Mouse (Mus musculus) T-cell, adult 2 months (primary cell): ENCODE results near the gene Wasf1.

Experiments
- DNase-seq: peaks from one replicate; pipeline ENCODE4 v3.0.0; 2022; ENCODE audit warnings: low spot score

Wasf1 gene

DNA sequence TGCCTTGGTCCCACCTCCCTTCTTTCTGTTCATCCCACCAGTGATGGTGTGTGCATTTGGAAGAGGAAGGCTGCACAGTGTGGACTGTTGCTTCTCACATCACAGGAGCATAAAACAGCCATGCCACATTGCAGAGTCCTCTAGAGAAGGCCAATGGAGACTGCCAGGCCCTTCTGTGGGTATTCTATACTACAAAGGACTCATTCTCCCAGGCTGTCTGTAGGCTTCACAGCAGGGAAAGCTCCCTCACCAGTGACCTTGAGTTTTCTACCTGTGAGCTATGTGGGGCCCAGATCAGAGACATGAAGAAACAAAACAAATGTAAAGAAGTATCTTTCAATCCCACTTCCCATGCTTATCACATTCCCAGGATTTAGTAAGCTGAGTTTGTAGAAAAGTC, 100.5 kb downstream of the Wasf1 start:
- DNase-seq, result no peak

DNA sequence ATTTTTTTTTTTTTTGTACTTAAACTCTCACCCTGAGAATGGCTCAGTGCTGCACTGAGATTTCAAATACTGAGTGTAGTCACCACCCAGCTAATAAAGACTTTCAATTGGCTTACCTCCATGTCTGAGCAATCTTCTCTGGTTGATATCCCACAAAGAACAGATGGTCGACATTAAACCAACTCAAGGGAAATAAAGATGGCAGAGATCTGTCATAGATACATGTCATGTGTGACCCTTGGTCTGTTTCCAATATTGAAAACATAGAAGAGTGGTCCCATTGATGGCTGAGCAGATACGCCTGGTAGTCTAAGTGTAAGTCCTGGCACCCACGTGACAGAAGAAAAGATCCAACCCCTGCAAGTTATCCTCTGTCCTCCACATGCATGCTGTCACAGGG, 101.3 kb downstream of the Wasf1 start:
- DNase-seq, result no peak

- DNase-seq, result no peak
Measured at GRCm38 (mm10) chr10:40985350-40985749, 102.1 kb downstream of the Wasf1 start.
